Mouse (Mus musculus) neural tube, embryonic 14.5 days (tissue): Measurements from ENCODE around the gene Hnrnpd. TPM values are rescaled to one million over a fixed set of nuclear protein-coding genes. Genes with fewer than 3 reads are reported as not detected.

Source experiments
- ATAC-seq: fragments of 200-750 bp; cut with Nextera tagmentation; 2 replicates; pipeline ENCODE4 v1.8.0; 2017; ENCODE audit warnings: low read depth, mild to moderate bottlenecking, moderate TSS enrichment, moderate library complexity
- H3K27ac ChIP-seq: fragments of 300-500 bp; sonication (generic); 2 replicates; pipeline ENCODE4 v1.5.1; 2014; ENCODE audit warnings: low read depth, mild to moderate bottlenecking, control low read depth, low read length, moderate library complexity, mixed read lengths
- H3K27me3 ChIP-seq: fragments of 300-500 bp; sonication (generic); 2 replicates; pipeline ENCODE4 v1.6.1; 2014; ENCODE audit warnings: low read length; ENCODE audit not compliant: control insufficient read depth, insufficient read depth
- H3K36me3 ChIP-seq: fragments of 300-500 bp; sonication (generic); 2 replicates; pipeline ENCODE4 v1.6.1; 2014; ENCODE audit warnings: low read length, mixed read lengths; ENCODE audit not compliant: control insufficient read depth, insufficient read depth
- H3K4me1 ChIP-seq: fragments of 300-500 bp; sonication (generic); 2 replicates; pipeline ENCODE4 v1.6.1; 2014; ENCODE audit warnings: low read length; ENCODE audit not compliant: control insufficient read depth, insufficient read depth
- H3K4me2 ChIP-seq: fragments of 300-500 bp; sonication (generic); 2 replicates; pipeline ENCODE4 v1.6.1; 2014; ENCODE audit warnings: mild to moderate bottlenecking, low read depth, low read length, control low read depth
- H3K4me3 ChIP-seq: fragments of 300-500 bp; sonication (generic); 2 replicates; pipeline ENCODE4 v1.5.1; 2014; ENCODE audit warnings: low read depth, low read length, control low read depth, mixed read lengths
- H3K9ac ChIP-seq: fragments of 300-500 bp; sonication (generic); replicated peaks from 2 replicates; pipeline ENCODE4 v1.6.1; 2014; ENCODE audit warnings: low read depth, mild to moderate bottlenecking, control low read depth, low read length, mixed read lengths
- H3K9me3 ChIP-seq: fragments of 300-500 bp; sonication (generic); 2 replicates; pipeline ENCODE4 v1.6.1; 2016; ENCODE audit warnings: low read length; ENCODE audit not compliant: control insufficient read depth
- WGBS: fragments of 180-500 bp; shearing (Covaris S2); extraction: QIAGEN DNeasy Blood & Tissue Kit; methylation state at CpG from one replicate; pipeline ENCODE4 v1.1.7; 2014; 5-methylcytosine and 5-hydroxymethylcytosine counted together
- polyA plus RNA-seq: library from polyadenylated mRNA; unstranded; fragments of >200 nt; fragmentation: Nextera tagmentation; extraction: Ambion mirVana; gene quantifications from 2 replicates; pipeline ENCODE4 v1.2.1, GENCODE M21; 2014

Hnrnpd gene
- polyA plus RNA-seq, 1 experiment from 2014 or later: 96.8 TPM

GRCm38 (mm10) chr5:100005431-100005830, 26.7 kb upstream of the Hnrnpd start:
- H3K4me2 ChIP-seq: no peak overlapping the region
- ATAC-seq: no peak
- no peaks in the 10 kb centered on the region for H3K36me3 ChIP-seq
- H3K9ac ChIP-seq: no peak overlapping the region
- WGBS: 59% methylated on average over 3 of the region's 3 CpGs
- no peaks in the 10 kb centered on the region for H3K9me3 ChIP-seq
- H3K27ac ChIP-seq: no peak overlapping the region
- no peaks in the 10 kb centered on the region for H3K27me3 ChIP-seq
- H3K4me3 ChIP-seq: no peak overlapping the region
- no peaks in the 10 kb centered on the region for H3K4me1 ChIP-seq

GRCm38 (mm10) chr5:100003895-100004294, 25.2 kb upstream of the Hnrnpd start:
- H3K27ac ChIP-seq: no peak overlapping the region
- no peaks in the 10 kb centered on the region for H3K4me1 ChIP-seq
- WGBS: 85% methylated on average over 4 of the region's 4 CpGs
- no peak overlapping the region for H3K9ac ChIP-seq
- H3K36me3 ChIP-seq: no peaks in the 10 kb centered on the region
- no peaks in the 10 kb centered on the region for H3K9me3 ChIP-seq
- no peak overlapping the region for H3K4me3 ChIP-seq
- no peak overlapping the region for H3K4me2 ChIP-seq
- H3K27me3 ChIP-seq: no peaks in the 10 kb centered on the region
- no peak for ATAC-seq

GRCm38 (mm10) chr5:100000500-100000899, 21.8 kb upstream of the Hnrnpd start:
- no peak overlapping the region for H3K4me3 ChIP-seq
- H3K4me1 ChIP-seq: no peaks in the 10 kb centered on the region
- H3K4me2 ChIP-seq: no peak overlapping the region
- no peaks in the 10 kb centered on the region for H3K27me3 ChIP-seq
- 52% methylated on average over 7 of the region's 8 CpGs for WGBS
- no peaks in the 10 kb centered on the region for H3K9me3 ChIP-seq
- H3K9ac ChIP-seq: no peak overlapping the region
- H3K36me3 ChIP-seq: no peaks in the 10 kb centered on the region
- H3K27ac ChIP-seq: no peak overlapping the region
- no peak for ATAC-seq

GRCm38 (mm10) chr5:100000048-100000447, 21.3 kb upstream of the Hnrnpd start:
- H3K36me3 ChIP-seq: no peaks in the 10 kb centered on the region
- no peaks in the 10 kb centered on the region for H3K9me3 ChIP-seq
- no peak overlapping the region for H3K4me2 ChIP-seq
- no peak for ATAC-seq
- no peak overlapping the region for H3K9ac ChIP-seq
- H3K27ac ChIP-seq: no peak overlapping the region
- no peaks in the 10 kb centered on the region for H3K4me1 ChIP-seq
- H3K27me3 ChIP-seq: no peaks in the 10 kb centered on the region
- 80% methylated on average over 7 of the region's 7 CpGs for WGBS
- no peak overlapping the region for H3K4me3 ChIP-seq

GRCm38 (mm10) chr5:99994680-99995079, 15.9 kb upstream of the Hnrnpd start:
- no peak overlapping the region for H3K27ac ChIP-seq
- ATAC-seq: no peak

GRCm38 (mm10) chr5:99994166-99994565, 15.4 kb upstream of the Hnrnpd start:
- H3K4me3 ChIP-seq: no peak overlapping the region
- H3K4me2 ChIP-seq: no peak overlapping the region
- no peaks in the 10 kb centered on the region for H3K9me3 ChIP-seq
- ATAC-seq: no peak
- H3K27ac ChIP-seq: no peak overlapping the region
- no peaks in the 10 kb centered on the region for H3K4me1 ChIP-seq
- H3K9ac ChIP-seq: no peak overlapping the region
- H3K36me3 ChIP-seq: no peaks in the 10 kb centered on the region
- 83% methylated on average over 3 of the region's 3 CpGs for WGBS
- no peaks in the 10 kb centered on the region for H3K27me3 ChIP-seq

More at GRCm38 (mm10) chr5:99994680-99995079, 15.9 kb upstream of the Hnrnpd start:
- Histone ChIP-seq H3K27me3 (no peaks in the 10 kb centered on the region), H3K9ac (no peak overlapping the region), H3K4me3 (no peak overlapping the region), H3K4me1 (no peaks in the 10 kb centered on the region), H3K9me3 (no peaks in the 10 kb centered on the region), H3K4me2 (no peak overlapping the region), H3K36me3 (no peaks in the 10 kb centered on the region)
- 92% methylated on average over 3 of the region's 3 CpGs for WGBS

GRCm38 (mm10) chr5:99983452-99984061, 4.8 kb upstream of the Hnrnpd start:
- no peak overlapping the region for H3K4me2 ChIP-seq
- no peak overlapping the region for H3K9ac ChIP-seq
- 95% methylated on average over 9 of the region's 9 CpGs for WGBS
- no peak overlapping the region for H3K27ac ChIP-seq
- H3K4me3 ChIP-seq: no peak overlapping the region
- no peaks in the 10 kb centered on the region; the same call in 1 of the 2 replicates for H3K4me1 ChIP-seq
- H3K36me3 ChIP-seq: no peaks in the 10 kb centered on the region
- H3K9me3 ChIP-seq: no peaks in the 10 kb centered on the region
- no peak for ATAC-seq
- H3K27me3 ChIP-seq: no peaks in the 10 kb centered on the region

- Histone ChIP-seq H3K9me3 (no peaks in the 10 kb centered on the region), H3K27ac (peak overlapping the region; percentile 97), H3K4me2 (peak overlapping the region; percentile 94), H3K36me3 (no peaks in the 10 kb centered on the region), H3K9ac (peak overlapping the region; percentile 95), H3K4me1 (peaks cover 27% of the 10 kb centered on the region), H3K27me3 (no peaks in the 10 kb centered on the region), H3K4me3 (peak overlapping the region; percentile 81)
- under 1% methylated on average over 45 of the region's 50 CpGs for WGBS
- peak; percentile 42 for ATAC-seq
Observed at GRCm38 (mm10) chr5:99977516-99978301, 1.0 kb downstream of the Hnrnpd start.

- Histone ChIP-seq H3K36me3 (no peaks in the 10 kb centered on the region), H3K27ac (no peak overlapping the region; the same call in 1 of the 2 replicates), H3K9me3 (no peaks in the 10 kb centered on the region), H3K9ac (peak overlapping the region; percentile 95; the same call in 1 of the 2 replicates), H3K4me1 (peaks cover 27% of the 10 kb centered on the region), H3K4me3 (peak overlapping the region; percentile 81), H3K4me2 (peak overlapping the region; percentile 94), H3K27me3 (no peaks in the 10 kb centered on the region)
- 9% methylated on average over 8 of the region's 8 CpGs for WGBS
- no peak for ATAC-seq
Observed at GRCm38 (mm10) chr5:99976334-99976955, 2.3 kb downstream of the Hnrnpd start.
